Mouse (Mus musculus) cortical plate, adult 2 months (tissue): Measurements from ENCODE around the gene Plk5.

ENCODE experiments used
- CTCF ChIP-seq: fragments of 200-500 bp; IDR thresholded peaks from 2 replicates; pipeline ENCODE4 v1.5.1; 2011; ENCODE audit warnings: mild to moderate bottlenecking, control low read depth, low read length; ENCODE audit not compliant: insufficient read depth; ENCODE audit errors: extremely low read depth
- POLR2A ChIP-seq: fragments of 200-500 bp; IDR thresholded peaks from 2 replicates; pipeline ENCODE4 v1.6.1; 2011; ENCODE audit warnings: mild to moderate bottlenecking, low read length, control low read depth; ENCODE audit not compliant: insufficient read depth; ENCODE audit errors: extremely low read depth

DNA sequence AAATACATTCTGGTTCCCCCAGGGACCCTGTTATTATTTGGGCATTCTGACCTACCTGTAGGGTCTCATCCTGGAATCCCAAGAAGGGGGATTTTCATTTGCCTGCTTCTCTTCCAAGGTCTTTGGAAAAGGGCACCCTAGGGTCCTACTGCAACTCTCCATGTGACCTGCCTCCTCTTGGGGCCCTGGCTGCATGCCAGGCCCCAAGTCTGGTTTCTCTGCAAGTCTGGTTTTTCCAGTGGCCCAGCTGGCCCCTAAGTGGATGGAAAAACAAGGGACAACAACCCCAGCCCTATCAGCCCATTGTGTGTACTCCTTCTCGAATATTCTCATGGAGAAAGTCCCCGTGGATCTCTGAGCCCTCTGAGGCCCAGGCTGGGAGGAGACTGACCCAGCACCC lies 25.4 kb upstream of the Plk5 start:
- no peak for TF ChIP-seq POLR2A
- TF ChIP-seq CTCF, result no peak
